Comparison of ENCODE assay signal across 8 mouse cellular contexts in the genomic region with DNA sequence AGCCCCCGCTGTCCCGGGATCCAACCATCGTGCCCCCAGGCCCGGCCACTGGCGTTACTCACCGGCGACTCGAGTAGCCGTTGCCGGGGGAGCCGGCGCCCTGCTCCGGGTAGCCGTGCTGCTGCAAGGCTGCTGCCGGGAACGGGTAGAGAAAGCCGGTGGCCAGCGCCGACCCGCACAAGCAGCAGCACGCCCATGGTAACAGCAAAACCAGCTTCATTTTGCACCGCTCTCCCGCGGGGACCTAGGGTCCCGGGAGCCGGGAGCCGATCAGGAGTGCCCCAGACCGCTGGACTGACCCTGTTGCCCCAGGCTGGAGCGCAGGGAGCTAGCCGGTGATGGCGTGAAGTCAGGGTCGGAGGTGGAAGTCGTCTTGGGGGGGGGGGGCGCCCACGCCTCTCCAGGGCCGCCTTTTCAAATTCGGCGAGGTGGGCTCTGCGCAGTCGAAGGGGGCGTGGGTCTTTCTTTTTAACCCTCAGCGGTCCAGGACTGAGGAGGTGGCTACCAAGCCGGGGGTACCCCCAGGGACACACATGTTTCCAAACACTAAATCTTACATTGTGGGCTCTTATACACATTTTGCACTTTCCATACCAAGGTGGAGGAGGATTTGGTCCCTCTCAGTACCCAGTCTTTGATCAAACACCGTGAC. TPM values are rescaled to one million over a fixed set of nuclear protein-coding genes. Genes with fewer than 3 reads are reported as not detected.
A peak's percentile ranks its signal among the peaks of the same experiment; 100 is the strongest.
DNase-seq lines count a peak whose midpoint lies in the region; ATAC-seq and TF ChIP-seq lines count a peak whose summit lies in the region.

Col26a1 (minus strand) TSS at position 422 of the 652 bp plus-strand sequence.

- peak; percentile 32 for DNase-seq in gastrocnemius, postnatal 14 days
- DNase-seq in gastrocnemius, postnatal 25 days, result no peak
- DNase-seq in embryonic facial prominence, embryonic 14.5 days (ENCODE audit: low spot score), result no peak
- DNase-seq in hindbrain, embryonic 14.5 days (ENCODE audit: low spot score), result no peak
- no peak for DNase-seq in liver, postnatal 0 days
- no peak for DNase-seq in thymus, postnatal 0 days (ENCODE audit: low spot score)

- TF ChIP-seq EP300 in liver, postnatal 0 days (IDR thresholded peaks at IDR 0.05; ENCODE audit: low read depth), result no peak

- no peaks in the 10 kb centered on the region for H3K36me3 ChIP-seq in E14TG2a.4 (ENCODE audit: insufficient read depth, low read length)
- H3K36me3 ChIP-seq in embryonic facial prominence, embryonic 14.5 days (ENCODE audit: control insufficient read depth, insufficient read depth, low read length), result 0 out of 2 replicates have a peak, but pooled peaks cover 8% of the 10 kb centered on the region
- no peaks in the 10 kb centered on the region for H3K36me3 ChIP-seq in hindbrain, embryonic 14.5 days (replicated peaks; ENCODE audit: control insufficient read depth, insufficient read depth)
- no peaks in the 10 kb centered on the region for H3K36me3 ChIP-seq in liver, postnatal 0 days (replicated peaks; ENCODE audit: insufficient read depth, low read length)

- peak within 1 kb of the TSS; percentile 63 for H3K4me2 ChIP-seq in embryonic facial prominence, embryonic 14.5 days (ENCODE audit: low read depth, low read length)
- peak within 1 kb of the TSS; percentile 57 for H3K4me2 ChIP-seq in hindbrain, embryonic 14.5 days (replicated peaks)
- H3K4me2 ChIP-seq in liver, postnatal 0 days (ENCODE audit: low read depth, low read length), result no peak within 1 kb of the TSS

- H3K4me3 ChIP-seq in E14TG2a.4 (replicated peaks; ENCODE audit: low read length), result peak within 1 kb of the TSS; percentile 75
- H3K4me3 ChIP-seq in embryonic facial prominence, embryonic 14.5 days (ENCODE audit: low read depth, low read length), result peak within 1 kb of the TSS; percentile 73
- H3K4me3 ChIP-seq in hindbrain, embryonic 14.5 days (replicated peaks; ENCODE audit: low read length), result peak within 1 kb of the TSS; percentile 43
- H3K4me3 ChIP-seq in liver, postnatal 0 days (ENCODE audit: low read depth, low read length), result 0 out of 2 replicates have a peak within 1 kb of the TSS, but pooled peaks have one; percentile 2

- no peaks in the 10 kb centered on the region for H3K9me3 ChIP-seq in E14TG2a.4 (ENCODE audit: low read length)
- H3K9me3 ChIP-seq in embryonic facial prominence, embryonic 14.5 days (ENCODE audit: control insufficient read depth, low read length), result no peaks in the 10 kb centered on the region
- H3K9me3 ChIP-seq in hindbrain, embryonic 14.5 days (ENCODE audit: control insufficient read depth, low read length), result no peaks in the 10 kb centered on the region
- H3K9me3 ChIP-seq in liver, postnatal 0 days (ENCODE audit: low read length), result no peaks in the 10 kb centered on the region

- peaks cover 18% of the 10 kb centered on the region for H3K4me1 ChIP-seq in E14TG2a.4 (replicated peaks; ENCODE audit: low read depth, low read length)
- peaks cover 18% of the 10 kb centered on the region for H3K4me1 ChIP-seq in embryonic facial prominence, embryonic 14.5 days (ENCODE audit: control insufficient read depth, insufficient read depth, low read length)
- peaks cover 14% of the 10 kb centered on the region; the same call in 1 of the 2 replicates for H3K4me1 ChIP-seq in hindbrain, embryonic 14.5 days (replicated peaks; ENCODE audit: control insufficient read depth, insufficient read depth, low read length)
- 0 out of 2 replicates have a peak, but pooled peaks cover 2% of the 10 kb centered on the region for H3K4me1 ChIP-seq in liver, postnatal 0 days (ENCODE audit: insufficient read depth)

- H3K27ac ChIP-seq in embryonic facial prominence, embryonic 14.5 days (replicated peaks; ENCODE audit: low read depth, low read length), result peak within 1 kb of the TSS; percentile 90
- H3K27ac ChIP-seq in hindbrain, embryonic 14.5 days, result no peak within 1 kb of the TSS
- no peak within 1 kb of the TSS for H3K27ac ChIP-seq in liver, postnatal 0 days (ENCODE audit: low read depth)

- intact Hi-C loops in gastrocnemius, postnatal 14 days (cut with DNase I; ENCODE audit: low total_unique reads), result loop anchor here (5.0 kb wide), 1 partner anchor 91 kb away; no protein-coding TSS in a partner anchor

- ATAC-seq in embryonic facial prominence, embryonic 14.5 days (ENCODE audit: low read depth), result peak; percentile 47
- ATAC-seq in hindbrain, embryonic 14.5 days (ENCODE audit: low FRiP score), result peak; percentile 64
- no peak for ATAC-seq in liver, postnatal 0 days
- no peak for ATAC-seq in monocyte, adult 5-6 weeks (replicated peaks; ENCODE audit: insufficient number of reproducible peaks, low FRiP score, low TSS enrichment, poor library complexity, severe bottlenecking)

- peak within 1 kb of the TSS; percentile 88 for H3K9ac ChIP-seq in embryonic facial prominence, embryonic 14.5 days (ENCODE audit: low read depth, low read length)
- H3K9ac ChIP-seq in hindbrain, embryonic 14.5 days, result peak within 1 kb of the TSS; percentile 48
- no peak within 1 kb of the TSS for H3K9ac ChIP-seq in liver, postnatal 0 days (replicated peaks)

- peaks cover 72% of the 10 kb centered on the region for H3K27me3 ChIP-seq in E14TG2a.4 (ENCODE audit: insufficient read depth, low read length)
- H3K27me3 ChIP-seq in embryonic facial prominence, embryonic 14.5 days (replicated peaks; ENCODE audit: control insufficient read depth, insufficient read depth, low read length), result no peaks in the 10 kb centered on the region
- peaks cover 27% of the 10 kb centered on the region for H3K27me3 ChIP-seq in hindbrain, embryonic 14.5 days (ENCODE audit: control insufficient read depth, insufficient read depth, low read length)
- H3K27me3 ChIP-seq in liver, postnatal 0 days (ENCODE audit: insufficient read depth, low read length), result peaks cover 37% of the 10 kb centered on the region

- WGBS in embryonic facial prominence, embryonic 14.5 days, result 1% methylated on average over 31 of the region's 44 CpGs
- 1% methylated on average over 43 of the region's 44 CpGs for WGBS in hindbrain, embryonic 14.5 days
- 2% methylated on average over 43 of the region's 44 CpGs for WGBS in liver, postnatal 0 days (ENCODE audit: insufficient replicate concordance)

- no peak for TF ChIP-seq CTCF in E14TG2a.4 (conservative IDR thresholded peaks at IDR 0.05; ENCODE audit: low read length)
- no peak for TF ChIP-seq CTCF in liver, postnatal 0 days (IDR thresholded peaks at IDR 0.05; ENCODE audit: low read depth)

RNA-seq across cellular contexts. Expression of gene Col26a1, which starts in this region (rescaled TPM):
- 10 to 100 TPM; 11.7 to 13.5 TPM for total RNA-seq in gastrocnemius, postnatal 14 days (2021)
- 1 to 10 TPM; 4.9 to 5.7 TPM for total RNA-seq in gastrocnemius, postnatal 25 days (2021)
- 92.5 and 125 TPM in 2 replicates for polyA plus RNA-seq in embryonic facial prominence, embryonic 14.5 days (2014; fragmentation: Nextera tagmentation; extraction: Ambion mirVana)
- 21.7 and 27.5 TPM in 2 replicates for polyA plus RNA-seq in hindbrain, embryonic 14.5 days (2014; fragmentation: Nextera tagmentation; extraction: Ambion mirVana)
- polyA plus RNA-seq in liver, postnatal 0 days (2015; fragmentation: Nextera tagmentation; extraction: Ambion mirVana), result 0.12 TPM in 1 of 2 replicates, not detected in the other
- polyA plus RNA-seq in thymus, postnatal 0 days (2015; fragmentation: Nextera tagmentation; extraction: Ambion mirVana), result 0.95 and 1.1 TPM in 2 replicates
- total RNA-seq in monocyte, adult 5-6 weeks (2017), result not detected in 3 replicates

Comparison
In these comparisons a context has a peak if more than half of its experiments do, and no peak if none do; other contexts are left out.
1. RNA of gene Col26a1 (polyA plus RNA-seq): 92.5 to 125 TPM in embryonic facial prominence, embryonic 14.5 days and 21.7 to 27.5 TPM in hindbrain, embryonic 14.5 days; 0.95 to 1.1 TPM in thymus, postnatal 0 days and 0.12 TPM in liver, postnatal 0 days; every median in the first group is over 10 times any median in the second.
2. H3K4me3 ChIP-seq: peak in every context shown above with its lines; median percentile 75 in E14TG2a.4; 73 in embryonic facial prominence, embryonic 14.5 days; 43 in hindbrain, embryonic 14.5 days; 2 in liver, postnatal 0 days.
3. ATAC-seq: peak in embryonic facial prominence, embryonic 14.5 days (single experiment) and hindbrain, embryonic 14.5 days (single experiment); none in liver, postnatal 0 days (single experiment) and monocyte, adult 5-6 weeks (single experiment).